Mouse (Mus musculus) common myeloid progenitor, adult 5-6 weeks (primary cell): Measurements from ENCODE around the gene Birc5. TPM values are rescaled to one million over a fixed set of nuclear protein-coding genes. Genes with fewer than 3 reads are reported as not detected.
"Not testable (repeated sequence)": the region's sequence is repeated elsewhere in the genome, so short reads cannot be mapped to it uniquely, and the experiment has no call there.

Source experiments
- ATAC-seq: replicated peaks from 2 replicates; pipeline ENCODE4 v1.8.0; 2016; ENCODE audit warnings: low read depth, mild to moderate bottlenecking, moderate TSS enrichment, inconsistent platforms; ENCODE audit not compliant: poor library complexity, severe bottlenecking
- total RNA-seq: library from RNA; stranded (forward); fragments of 200-1000, 187-1606 nt; gene quantifications from 2 replicates; pipeline ENCODE4 v1.2.3, GENCODE M21; 2017

Birc5 gene
- total RNA-seq = 192 and 193 TPM in 2 replicates

- ATAC-seq = peak; percentile 94
These were observed at the start of gene Birc5 for GRCm38 (mm10) chr11:117848985-117849671. TSS of gene Birc5 (plus strand) at chr11:117849251.

GRCm38 (mm10) chr11:117800038-117800437 is 49.0 kb upstream of the Birc5 start:
- no peak for ATAC-seq

- ATAC-seq = no peak
These were observed 47.4 kb upstream of the Birc5 start for GRCm38 (mm10) chr11:117801650-117802049.

- ATAC-seq = no peak
These were observed 45.8 kb upstream of the Birc5 start for GRCm38 (mm10) chr11:117803166-117803688.

- ATAC-seq = no peak
These were observed 42.3 kb upstream of the Birc5 start for GRCm38 (mm10) chr11:117806781-117807180.

GRCm38 (mm10) chr11:117809407-117810311 is 39.4 kb upstream of the Birc5 start, which contains the start of the genes Gm20708 and Syngr2:
TSS of gene Gm20708 (plus strand) at chr11:117809668.
TSS of gene Syngr2 (plus strand) at chr11:117809668.
- ATAC-seq = peak; percentile 27

GRCm38 (mm10) chr11:117810401-117811046 is 38.5 kb upstream of the Birc5 start:
- peak; percentile 75 for ATAC-seq

- no peak for ATAC-seq
These were observed 35.2 kb upstream of the Birc5 start for GRCm38 (mm10) chr11:117813867-117814266.

- ATAC-seq = no peak
These were observed 34.2 kb upstream of the Birc5 start for GRCm38 (mm10) chr11:117814704-117815366.

- not testable (repeated sequence) for ATAC-seq
These were observed 33.2 kb upstream of the Birc5 start for GRCm38 (mm10) chr11:117815850-117816249.

- ATAC-seq = no peak
These were observed 32.6 kb upstream of the Birc5 start for GRCm38 (mm10) chr11:117816389-117816996.

GRCm38 (mm10) chr11:117819095-117819494 is 30.0 kb upstream of the Birc5 start:
- no peak for ATAC-seq

GRCm38 (mm10) chr11:117820173-117820572 is 28.9 kb upstream of the Birc5 start:
- ATAC-seq = no peak

- ATAC-seq = no peak
These were observed 27.2 kb upstream of the Birc5 start for GRCm38 (mm10) chr11:117821868-117822267.

GRCm38 (mm10) chr11:117822728-117823241 is 26.3 kb upstream of the Birc5 start:
- no peak for ATAC-seq

- ATAC-seq = no peak
These were observed 25.6 kb upstream of the Birc5 start for GRCm38 (mm10) chr11:117823411-117823810.

- peak; percentile 44 for ATAC-seq
These were observed 24.7 kb upstream of the Birc5 start for GRCm38 (mm10) chr11:117824060-117824969.
